Mouse (Mus musculus): ENCODE measurements around the gene Cfap97d1.

Cfap97d1 gene

DNA sequence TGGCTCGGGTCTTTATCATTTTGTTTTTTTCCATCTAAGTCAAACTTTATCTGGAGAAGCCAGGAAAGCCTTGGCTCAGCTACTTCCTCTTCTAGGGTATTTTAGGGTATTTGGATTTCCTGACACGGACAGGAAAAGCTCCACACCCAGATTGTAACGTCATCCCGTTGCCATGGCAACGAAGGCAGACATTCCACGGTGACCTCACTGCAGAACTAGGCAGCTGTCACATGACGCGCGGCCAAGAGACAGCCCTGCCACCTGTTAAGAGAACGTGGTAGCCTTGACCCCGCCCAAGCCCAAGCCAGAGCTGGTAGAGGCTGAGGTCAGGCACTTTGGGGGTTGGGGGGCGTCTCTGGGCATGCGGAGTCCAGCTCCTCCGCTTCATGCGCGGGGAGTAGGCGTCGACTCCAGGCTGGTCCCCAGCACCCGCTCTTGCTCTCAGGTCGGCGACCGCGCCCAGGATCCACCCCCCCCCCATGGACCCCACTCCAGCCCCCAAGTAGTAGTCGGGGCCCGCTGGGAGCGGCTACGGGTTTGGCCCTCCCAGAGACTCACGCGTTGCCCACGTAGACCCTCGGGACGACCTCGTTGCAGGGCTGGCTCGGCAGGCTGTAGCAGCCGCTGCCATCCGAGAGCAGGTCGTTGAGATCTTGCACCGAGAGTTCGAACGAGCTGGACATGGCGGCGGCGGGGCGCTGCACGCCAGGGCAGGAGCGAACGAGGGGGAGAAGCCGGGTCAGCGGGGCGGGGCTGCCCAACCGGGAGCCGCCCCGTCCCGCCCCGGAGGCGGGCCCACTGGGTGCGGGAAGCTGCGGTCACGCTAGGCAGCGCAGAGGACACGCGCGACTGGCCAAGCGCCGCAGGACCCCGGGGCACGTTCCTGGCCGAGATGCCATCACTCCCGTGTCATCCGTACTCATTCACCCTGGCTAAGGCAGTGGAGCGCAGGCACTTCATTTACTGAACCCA is at the start of gene Cfap97d1:
TSS of gene Cfap97d1 (plus strand) at position 226 of the 972 bp plus-strand sequence.
- peak; percentile 97 for DNase-seq (ENCODE audit: extremely low spot score, low read depth, low spot score)

GRCm38 (mm10) chr11:101935743-101936142 is 48.3 kb upstream of the Cfap97d1 start:
- DNase-seq (ENCODE audit: extremely low spot score, low read depth, low spot score) = no peak

GRCm38 (mm10) chr11:101936421-101936820 is 47.7 kb upstream of the Cfap97d1 start:
- DNase-seq (ENCODE audit: extremely low spot score, low read depth, low spot score) = no peak

DNA sequence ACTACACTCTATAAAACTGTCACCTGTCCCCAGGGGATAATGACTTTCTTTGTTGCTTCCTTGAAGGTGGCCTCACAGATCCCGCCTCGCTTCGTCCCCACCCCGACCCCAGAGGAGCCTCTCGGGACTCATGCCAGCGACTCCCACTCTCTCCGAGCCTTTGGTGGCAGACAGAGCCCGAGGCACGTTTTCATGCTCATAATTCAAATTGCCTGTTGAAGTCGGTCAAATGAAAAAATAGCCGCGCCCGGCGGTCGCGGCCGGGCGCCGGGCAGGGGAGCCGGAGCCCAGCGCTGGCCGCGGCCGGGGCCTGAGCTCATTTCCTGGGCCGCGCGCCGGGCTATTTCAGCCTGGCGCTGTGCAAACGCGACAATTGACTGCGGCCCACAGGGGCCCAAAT is 47.0 kb upstream of the Cfap97d1 start:
- DNase-seq (ENCODE audit: extremely low spot score, low read depth, low spot score) = no peak

DNA sequence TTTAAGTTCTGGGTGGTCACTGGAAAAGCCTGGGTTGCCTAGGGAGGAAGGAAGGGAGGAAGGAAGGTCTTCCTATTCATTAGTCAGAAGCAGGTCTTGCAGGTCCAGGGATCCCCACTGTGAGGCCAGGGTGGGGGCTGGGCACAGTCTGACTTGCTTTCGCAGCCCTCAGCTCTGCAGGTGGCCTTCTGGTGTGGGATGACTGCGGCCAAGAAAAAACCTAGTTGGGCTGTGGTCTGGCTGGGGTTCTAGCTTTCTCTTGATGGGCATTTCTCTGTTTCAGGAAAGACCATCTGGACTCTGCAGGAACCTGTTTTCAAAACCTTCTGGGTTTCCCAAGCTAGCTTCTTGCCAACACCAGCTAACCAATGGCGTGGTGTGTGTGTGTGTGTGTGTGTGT is 41.0 kb upstream of the Cfap97d1 start:
- no peak for DNase-seq (ENCODE audit: extremely low spot score, low read depth, low spot score)

- no peak for DNase-seq (ENCODE audit: extremely low spot score, low read depth, low spot score)
These were observed 37.6 kb upstream of the Cfap97d1 start for GRCm38 (mm10) chr11:101946525-101946924.

- DNase-seq (ENCODE audit: extremely low spot score, low read depth, low spot score) = no peak
These were observed 34.1 kb upstream of the Cfap97d1 start for GRCm38 (mm10) chr11:101950021-101950420.

- DNase-seq (ENCODE audit: extremely low spot score, low read depth, low spot score) = no peak
These were observed 31.3 kb upstream of the Cfap97d1 start for GRCm38 (mm10) chr11:101952541-101953341.

- no peak for DNase-seq (ENCODE audit: extremely low spot score, low read depth, low spot score)
These were observed 30.6 kb upstream of the Cfap97d1 start for GRCm38 (mm10) chr11:101953441-101953840.

GRCm38 (mm10) chr11:101957476-101957875 is 26.6 kb upstream of the Cfap97d1 start:
- DNase-seq (ENCODE audit: extremely low spot score, low read depth, low spot score) = no peak

- DNase-seq (ENCODE audit: extremely low spot score, low read depth, low spot score) = no peak
These were observed 21.0 kb upstream of the Cfap97d1 start for GRCm38 (mm10) chr11:101963043-101963442.

DNA sequence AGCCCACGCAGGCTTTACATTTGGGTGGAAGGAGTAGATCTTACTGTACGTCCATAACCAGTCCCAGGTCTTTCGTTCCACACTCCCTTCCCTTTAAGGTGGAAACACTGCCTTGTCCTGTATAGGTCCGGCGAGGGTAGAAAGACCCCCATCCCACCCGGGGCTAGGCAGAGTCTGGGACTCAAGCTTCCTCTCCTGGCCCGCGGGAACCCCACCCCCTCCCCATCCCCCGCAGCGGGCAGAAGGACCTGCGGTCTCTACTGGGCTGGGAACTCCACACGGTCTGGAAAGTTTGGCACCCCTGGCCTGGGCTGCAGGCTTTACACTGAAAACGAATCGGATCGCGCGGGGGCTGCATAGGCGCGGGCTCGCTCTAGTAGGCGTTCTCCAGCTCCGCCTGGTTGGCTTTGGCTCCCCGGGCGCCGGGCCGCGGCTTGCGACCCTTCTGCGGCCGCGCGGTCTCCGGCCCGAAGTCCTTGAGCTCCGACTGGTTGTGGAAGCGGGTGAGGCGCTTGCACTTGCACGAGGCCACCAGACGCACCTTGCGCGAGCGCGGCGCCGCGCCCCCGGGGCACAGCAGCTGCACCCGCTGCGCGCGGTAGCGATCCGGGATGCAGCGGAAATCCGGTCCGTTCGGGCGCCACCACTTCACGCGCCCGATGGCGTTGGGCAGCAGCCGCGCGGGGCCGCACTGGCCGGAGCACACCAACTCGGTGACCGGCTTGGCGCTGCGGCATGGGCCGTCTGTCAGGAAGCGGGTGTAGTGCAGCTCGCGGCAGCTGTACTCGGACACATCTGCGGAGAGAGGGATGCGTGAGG is 20.4 kb upstream of the Cfap97d1 start:
- DNase-seq (ENCODE audit: extremely low spot score, low read depth, low spot score) = no peak

DNA sequence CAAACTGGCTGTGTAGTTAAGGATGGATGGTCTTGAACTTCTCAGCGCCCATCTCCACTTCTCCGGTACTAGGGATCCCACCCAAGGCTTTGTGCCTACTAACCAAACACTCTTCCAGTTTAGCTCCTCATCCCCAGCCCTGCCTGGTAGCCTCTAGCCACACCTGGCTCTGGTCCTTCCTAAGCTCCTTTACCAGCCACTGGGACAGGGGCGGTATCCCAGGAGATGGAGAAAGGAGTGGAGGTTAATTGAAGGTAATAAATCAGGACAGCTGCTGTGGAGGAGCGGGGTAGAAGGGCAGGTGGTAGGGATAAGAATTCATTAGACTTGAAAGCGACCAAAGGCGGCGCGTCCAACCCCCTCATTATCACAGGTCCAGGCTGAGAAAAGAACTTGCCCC is 19.4 kb upstream of the Cfap97d1 start:
- DNase-seq (ENCODE audit: extremely low spot score, low read depth, low spot score) = no peak

- DNase-seq (ENCODE audit: extremely low spot score, low read depth, low spot score) = no peak
These were observed 18.5 kb upstream of the Cfap97d1 start for GRCm38 (mm10) chr11:101965553-101965952.

GRCm38 (mm10) chr11:101966965-101967614 is 17.0 kb upstream of the Cfap97d1 start, which contains the start of gene Sost:
Gene Sost (minus strand): TSS chr11:101967015.
- no peak for DNase-seq (ENCODE audit: extremely low spot score, low read depth, low spot score)

GRCm38 (mm10) chr11:101968311-101968710 is 15.8 kb upstream of the Cfap97d1 start:
- DNase-seq (ENCODE audit: extremely low spot score, low read depth, low spot score) = no peak

DNA sequence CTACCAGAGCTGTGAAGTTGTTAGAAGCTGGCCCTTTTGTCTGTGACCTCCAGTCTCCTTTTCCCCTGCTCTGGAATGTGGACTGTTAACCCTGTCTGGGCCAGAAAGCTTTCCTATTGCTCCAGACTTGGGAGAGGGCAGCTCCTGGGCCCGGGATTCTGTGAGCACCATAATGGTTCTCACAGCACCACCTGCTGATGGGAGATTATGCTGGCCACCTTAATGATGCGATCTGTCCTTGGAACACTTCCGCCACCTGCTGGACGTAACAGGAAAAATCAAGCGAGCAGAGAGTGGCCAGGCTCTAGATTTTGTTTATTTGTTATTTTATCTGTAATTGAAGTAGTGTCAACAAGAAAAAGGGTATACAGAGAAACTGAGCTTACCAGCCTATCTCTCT is 15.3 kb upstream of the Cfap97d1 start:
- DNase-seq (ENCODE audit: extremely low spot score, low read depth, low spot score) = peak; percentile 91

DNA sequence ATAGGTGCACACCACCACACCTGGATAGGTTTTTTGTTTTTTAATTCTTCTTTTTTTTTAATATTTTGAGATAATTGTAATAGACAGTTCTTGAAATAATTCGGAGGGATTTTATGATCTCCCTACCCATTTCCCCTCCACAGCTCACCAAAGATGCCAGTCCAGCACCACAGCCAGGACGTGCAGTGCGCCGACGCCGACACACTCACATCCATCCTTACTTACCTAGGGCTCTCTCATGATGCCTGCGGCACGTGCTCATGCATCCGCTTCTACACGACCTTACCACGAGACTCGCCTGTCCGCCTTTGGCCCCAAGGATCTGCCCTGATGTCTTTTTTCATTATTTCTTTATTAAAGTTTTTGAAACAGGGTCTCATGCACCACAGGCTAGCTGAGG is 14.2 kb upstream of the Cfap97d1 start:
- DNase-seq (ENCODE audit: extremely low spot score, low read depth, low spot score) = no peak

GRCm38 (mm10) chr11:101971410-101971809 is 12.7 kb upstream of the Cfap97d1 start:
- no peak for DNase-seq (ENCODE audit: extremely low spot score, low read depth, low spot score)

DNA sequence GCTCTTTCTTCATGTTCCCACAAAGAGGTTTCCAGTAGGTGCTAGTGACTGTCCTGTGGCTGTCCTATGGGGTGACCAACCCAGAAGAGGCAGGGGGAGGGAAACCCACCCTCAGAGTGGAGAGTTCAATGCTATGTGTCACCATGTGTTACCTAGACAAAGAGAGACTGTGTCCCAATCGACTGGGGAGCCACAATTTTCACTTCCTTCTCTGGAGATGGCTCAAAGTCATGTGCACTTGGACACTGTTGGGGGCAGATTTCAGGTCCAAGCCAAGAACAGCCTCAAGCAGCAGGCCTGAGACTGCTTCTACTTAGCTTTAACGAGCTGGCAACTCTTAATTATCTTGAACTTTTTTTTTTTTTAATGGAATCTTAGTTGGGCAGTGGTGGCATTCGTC is 12.0 kb upstream of the Cfap97d1 start:
- no peak for DNase-seq (ENCODE audit: extremely low spot score, low read depth, low spot score)

Data from hindlimb bud, embryonic 11.5 days (tissue).